22 mouse cellular contexts compared by ENCODE assay signal in the genomic region with DNA sequence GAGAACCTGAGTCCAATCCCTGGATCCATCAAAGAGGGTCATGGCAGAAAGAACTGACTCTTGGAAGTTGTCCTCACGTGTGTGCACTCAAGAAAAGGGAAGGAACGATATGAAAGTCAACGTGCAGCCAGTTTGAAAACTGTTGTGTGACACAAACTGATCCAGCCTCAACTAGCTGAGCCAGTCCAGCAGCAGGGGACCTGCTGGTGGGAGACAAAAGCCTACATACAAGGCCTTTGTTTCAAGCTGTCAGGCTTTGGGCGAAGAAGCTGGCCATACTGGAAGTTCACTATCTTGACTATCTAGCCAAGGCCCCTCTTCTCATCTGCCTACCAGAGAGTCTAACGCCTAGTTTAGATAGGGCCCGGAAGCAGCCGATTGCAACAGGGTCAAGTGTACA. TPM values are rescaled to one million over a fixed set of nuclear protein-coding genes. Genes with fewer than 3 reads are reported as not detected.
DNase-seq lines count a peak whose midpoint lies in the region; ATAC-seq and TF ChIP-seq lines count a peak whose summit lies in the region.
"Had no signal": no experiment of that assay in that cellular context is flagged by ENCODE, and none has a peak within 500 bp of the region (broad histone marks: within the 10 kb centered on the region; RNA-seq: fewer than 3 reads in every experiment).

No protein-coding gene starts in this region.

- TF ChIP-seq POLR2A in cerebellum, adult 2 months (IDR thresholded peaks at IDR 0.05; ENCODE audit: borderline replicate concordance, insufficient read depth, low read length), result no peak

- no peak overlapping the region for H3K27ac ChIP-seq in intestine, embryonic 15.5 days
- no peak overlapping the region for H3K27ac ChIP-seq in intestine, embryonic 16.5 days (ENCODE audit: low read length)
- no peak overlapping the region; the same call in 1 of the 2 replicates for H3K27ac ChIP-seq in liver, postnatal 0 days (ENCODE audit: low read depth)
- H3K27ac ChIP-seq in stomach, embryonic 16.5 days (ENCODE audit: low read length), result peak overlapping the region; percentile 87; the same call in 1 of the 2 replicates
- no peak overlapping the region for H3K27ac ChIP-seq in cerebellum, adult 2 months (ENCODE audit: insufficient read depth, low read length)
- H3K27ac ChIP-seq: embryonic facial prominence, embryonic 15.5 days; hindbrain, postnatal 0 days; layer of hippocampus, adult 2 months had no signal

- no peak for TF ChIP-seq CTCF in liver, postnatal 0 days (IDR thresholded peaks at IDR 0.05; ENCODE audit: low read depth)
- TF ChIP-seq CTCF in cerebellum, adult 2 months (IDR thresholded peaks at IDR 0.05; ENCODE audit: borderline replicate concordance, insufficient read depth, low read depth, low read length), result no peak

- no peak for DNase-seq in liver, postnatal 0 days
- no peak for DNase-seq in liver
- peak; percentile 35 for DNase-seq in testis, postnatal 10 days (ENCODE audit: low spot score)
- no peak for DNase-seq in testis, postnatal 14 days (ENCODE audit: low spot score)
- no peak for DNase-seq in cerebellum, adult 2 months
- DNase-seq: adrenal gland, postnatal 10 days; cerebellum, adult 9-11 months; kidney, postnatal 14 days; layer of hippocampus, postnatal 36 days; lung, embryonic 14.5 days; thymus, postnatal 36 days had no signal

- no peaks in the 10 kb centered on the region for H3K9me3 ChIP-seq in intestine, embryonic 15.5 days
- no peaks in the 10 kb centered on the region for H3K9me3 ChIP-seq in intestine, embryonic 16.5 days (ENCODE audit: control insufficient read depth, low read length)
- H3K9me3 ChIP-seq in liver, postnatal 0 days (ENCODE audit: low read length), result no peaks in the 10 kb centered on the region
- H3K9me3 ChIP-seq in stomach, embryonic 16.5 days (replicated peaks; ENCODE audit: control insufficient read depth, low read length), result no peaks in the 10 kb centered on the region
- H3K9me3 ChIP-seq: embryonic facial prominence, embryonic 15.5 days; heart, embryonic 10.5 days had no signal

- no peak for TF ChIP-seq EP300 in liver, postnatal 0 days (IDR thresholded peaks at IDR 0.05; ENCODE audit: low read depth)

- no peak overlapping the region for H3K4me3 ChIP-seq in intestine, embryonic 15.5 days (replicated peaks)
- no peak overlapping the region for H3K4me3 ChIP-seq in intestine, embryonic 16.5 days (ENCODE audit: low read length)
- H3K4me3 ChIP-seq in liver, postnatal 0 days (ENCODE audit: low read depth, low read length), result no peak overlapping the region
- no peak overlapping the region for H3K4me3 ChIP-seq in stomach, embryonic 16.5 days (replicated peaks; ENCODE audit: low read length)
- no peak overlapping the region for H3K4me3 ChIP-seq in cerebellum, adult 2 months (replicated peaks; ENCODE audit: insufficient read depth, low read depth, low read length)
- H3K4me3 ChIP-seq: embryonic facial prominence, embryonic 15.5 days; heart, embryonic 10.5 days; layer of hippocampus, adult 2 months had no signal

- H3K36me3 ChIP-seq in intestine, embryonic 15.5 days, result no peaks in the 10 kb centered on the region
- H3K36me3 ChIP-seq in intestine, embryonic 16.5 days (ENCODE audit: control insufficient read depth, insufficient read depth, low read length), result no peaks in the 10 kb centered on the region
- H3K36me3 ChIP-seq in liver, postnatal 0 days (replicated peaks; ENCODE audit: insufficient read depth, low read length), result no peaks in the 10 kb centered on the region
- H3K36me3 ChIP-seq in stomach, embryonic 16.5 days (ENCODE audit: control insufficient read depth, insufficient read depth, low read length), result no peaks in the 10 kb centered on the region
- H3K36me3 ChIP-seq: embryonic facial prominence, embryonic 15.5 days; heart, embryonic 10.5 days had no signal

- 85% methylated on average over 7 of the region's 7 CpGs for WGBS in intestine, embryonic 15.5 days
- 80% methylated on average over 7 of the region's 7 CpGs for WGBS in intestine, embryonic 16.5 days
- WGBS in liver, postnatal 0 days (ENCODE audit: insufficient replicate concordance), result 45% methylated on average over 7 of the region's 7 CpGs
- 77% methylated on average over 7 of the region's 7 CpGs for WGBS in stomach, embryonic 16.5 days
- 87% methylated on average over 7 of the region's 7 CpGs for WGBS in cerebellum, adult 2 months

- peaks cover 71% of the 10 kb centered on the region for H3K4me1 ChIP-seq in intestine, embryonic 15.5 days (replicated peaks)
- H3K4me1 ChIP-seq in intestine, embryonic 16.5 days (ENCODE audit: control insufficient read depth, insufficient read depth, low read length), result peaks cover 79% of the 10 kb centered on the region
- peaks cover 22% of the 10 kb centered on the region for H3K4me1 ChIP-seq in liver, postnatal 0 days (ENCODE audit: insufficient read depth)
- H3K4me1 ChIP-seq in stomach, embryonic 16.5 days (ENCODE audit: control insufficient read depth, insufficient read depth, low read length), result peaks cover 62% of the 10 kb centered on the region
- H3K4me1 ChIP-seq in cerebellum, adult 2 months (ENCODE audit: control insufficient read depth, insufficient read depth, low read length), result peaks cover 4% of the 10 kb centered on the region

- 0 out of 2 replicates have a peak overlapping the region, but pooled peaks have one; percentile 78 for H3K4me2 ChIP-seq in intestine, embryonic 15.5 days (replicated peaks)
- H3K4me2 ChIP-seq in intestine, embryonic 16.5 days (ENCODE audit: low read depth, low read length), result no peak overlapping the region
- H3K4me2 ChIP-seq in liver, postnatal 0 days (ENCODE audit: low read depth, low read length), result peak overlapping the region; percentile 13; the same call in 1 of the 2 replicates
- H3K4me2 ChIP-seq in stomach, embryonic 16.5 days (ENCODE audit: low read depth, low read length), result 0 out of 2 replicates have a peak overlapping the region, but pooled peaks have one; percentile 1
- H3K4me2 ChIP-seq: embryonic facial prominence, embryonic 15.5 days; liver, embryonic 11.5 days; lung, embryonic 14.5 days; midbrain, embryonic 11.5 days had no signal

- H3K27me3 ChIP-seq in intestine, embryonic 15.5 days (replicated peaks), result no peaks in the 10 kb centered on the region
- H3K27me3 ChIP-seq in intestine, embryonic 16.5 days (replicated peaks; ENCODE audit: control insufficient read depth, insufficient read depth, low read length), result no peaks in the 10 kb centered on the region
- no peaks in the 10 kb centered on the region; the same call in 1 of the 2 replicates for H3K27me3 ChIP-seq in liver, postnatal 0 days (ENCODE audit: insufficient read depth, low read length)
- no peaks in the 10 kb centered on the region for H3K27me3 ChIP-seq in stomach, embryonic 16.5 days (ENCODE audit: control insufficient read depth, insufficient read depth, low read length)
- no peaks in the 10 kb centered on the region for H3K27me3 ChIP-seq in cerebellum, adult 2 months (ENCODE audit: control insufficient read depth, insufficient read depth, low read length)
- H3K27me3 ChIP-seq: embryonic facial prominence, embryonic 15.5 days had no signal

- H3K9ac ChIP-seq in intestine, embryonic 15.5 days, result no peak overlapping the region
- no peak overlapping the region for H3K9ac ChIP-seq in intestine, embryonic 16.5 days (ENCODE audit: low read depth, low read length)
- no peak overlapping the region for H3K9ac ChIP-seq in liver, postnatal 0 days (replicated peaks)
- no peak overlapping the region for H3K9ac ChIP-seq in stomach, embryonic 16.5 days (ENCODE audit: low read length)
- H3K9ac ChIP-seq: embryonic facial prominence, embryonic 15.5 days; lung, embryonic 14.5 days had no signal

- no peak for ATAC-seq in intestine, embryonic 15.5 days
- no peak for ATAC-seq in intestine, embryonic 16.5 days
- no peak for ATAC-seq in liver, postnatal 0 days
- ATAC-seq in stomach, embryonic 16.5 days (ENCODE audit: insufficient read depth, low FRiP score), result no peak
- ATAC-seq: CD4-positive, CD25-positive, alpha-beta regulatory T cell, adult 4 months; forebrain, embryonic 14.5 days; hindbrain, postnatal 0 days had no signal

RNA-seq across cellular contexts. Expression of gene Sox13, which starts 7.7 kb away (rescaled TPM):
- 9.0 and 11.4 TPM in 2 replicates for polyA plus RNA-seq in intestine, embryonic 15.5 days (2015; fragmentation: Nextera tagmentation; extraction: Ambion mirVana)
- polyA plus RNA-seq in intestine, embryonic 16.5 days (2015; fragmentation: Nextera tagmentation; extraction: Ambion mirVana), result 5.5 and 7.0 TPM in 2 replicates
- 1.3 and 1.9 TPM in 2 replicates for polyA plus RNA-seq in liver, postnatal 0 days (2015; fragmentation: Nextera tagmentation; extraction: Ambion mirVana)
- 5.2 and 5.6 TPM in 2 replicates for polyA plus RNA-seq in stomach, embryonic 16.5 days (2015; fragmentation: Nextera tagmentation; extraction: Ambion mirVana)
- 13.6 and 15.4 TPM in 2 replicates for polyA plus RNA-seq in cerebellum, adult 2 months (2012; rRNA removed)
- polyA plus RNA-seq: CD4-positive, CD25-positive, alpha-beta regulatory T cell, adult 4 months had no signal

RNA-seq across cellular contexts. Expression of gene Etnk2, which starts 53.1 kb away (rescaled TPM):
- 3.3 and 3.5 TPM in 2 replicates for polyA plus RNA-seq in intestine, embryonic 15.5 days (2015; fragmentation: Nextera tagmentation; extraction: Ambion mirVana)
- polyA plus RNA-seq in intestine, embryonic 16.5 days (2015; fragmentation: Nextera tagmentation; extraction: Ambion mirVana), result 3.0 and 3.5 TPM in 2 replicates
- polyA plus RNA-seq in liver, postnatal 0 days (2015; fragmentation: Nextera tagmentation; extraction: Ambion mirVana), result 39.5 and 39.6 TPM in 2 replicates
- 4.5 and 4.7 TPM in 2 replicates for polyA plus RNA-seq in stomach, embryonic 16.5 days (2015; fragmentation: Nextera tagmentation; extraction: Ambion mirVana)
- polyA plus RNA-seq in cerebellum, adult 2 months (2012; rRNA removed), result 5.0 and 5.6 TPM in 2 replicates
- polyA plus RNA-seq: CD4-positive, CD25-positive, alpha-beta regulatory T cell, adult 4 months had no signal
